Mouse (Mus musculus) bone marrow macrophage, adult 2 months (primary cell): ENCODE measurements at regions not wholly inside any gene's neighbourhood (a gene's known extent, or its start where the extent isn't known, plus 50 kb on each side); places are given as distances from the start of the nearest gene placed in this dataset.
A peak's percentile ranks its signal among the peaks of the same experiment; 100 is the strongest.

Experiments
- H3K27ac ChIP-seq: 2 replicates; pipeline ENCODE4 v1.5.1; 2012; ENCODE audit warnings: low read depth, low read length; ENCODE audit not compliant: insufficient read depth
- H3K4me1 ChIP-seq: 2 replicates; pipeline ENCODE4 v1.6.1; 2012; ENCODE audit warnings: low read length; ENCODE audit not compliant: control insufficient read depth, insufficient read depth
- H3K4me3 ChIP-seq: 2 replicates; pipeline ENCODE4 v1.5.1; 2012; ENCODE audit warnings: mild to moderate bottlenecking, low read length, moderate library complexity; ENCODE audit not compliant: insufficient read depth
- CTCF ChIP-seq: IDR thresholded peaks from 2 replicates; pipeline ENCODE4 v1.5.1; 2012; ENCODE audit warnings: low read depth, mild to moderate bottlenecking, low read length, moderate library complexity
- POLR2A ChIP-seq: IDR thresholded peaks from 2 replicates; pipeline ENCODE4 v1.6.1; 2012; ENCODE audit warnings: mild to moderate bottlenecking, low read depth, low read length, borderline replicate concordance

GRCm38 (mm10) chr17:29775836-29776235 lies 59.0 kb upstream of the Ccdc167 start:
- Histone ChIP-seq H3K4me1 (no peaks in the 10 kb centered on the region), H3K4me3 (no peak overlapping the region)

GRCm38 (mm10) chr17:29773339-29773738 lies 56.5 kb upstream of the Ccdc167 start:
- TF ChIP-seq POLR2A (no peak), CTCF (peak; percentile 32; the same call in 1 of the 2 replicates)

More at GRCm38 (mm10) chr17:29775836-29776235, 59.0 kb upstream of the Ccdc167 start:
- H3K27ac ChIP-seq, result no peak overlapping the region
- no peak for TF ChIP-seq POLR2A
- TF ChIP-seq CTCF, result no peak

GRCm38 (mm10) chr17:29770914-29771313 lies 54.1 kb upstream of the Ccdc167 start:
- Histone ChIP-seq H3K4me3 (no peak overlapping the region), H3K27ac (no peak overlapping the region), H3K4me1 (no peaks in the 10 kb centered on the region)
- TF ChIP-seq CTCF, result no peak
- TF ChIP-seq POLR2A, result no peak

More at GRCm38 (mm10) chr17:29773339-29773738, 56.5 kb upstream of the Ccdc167 start:
- Histone ChIP-seq H3K4me3 (no peak overlapping the region), H3K27ac (no peak overlapping the region), H3K4me1 (no peaks in the 10 kb centered on the region)

GRCm38 (mm10) chr17:29769631-29770030 lies 52.8 kb upstream of the Ccdc167 start:
- TF ChIP-seq POLR2A (no peak), CTCF (no peak)
- Histone ChIP-seq H3K4me3 (no peak overlapping the region), H3K4me1 (no peaks in the 10 kb centered on the region), H3K27ac (no peak overlapping the region)

GRCm38 (mm10) chr17:29769143-29769542 lies 52.3 kb upstream of the Ccdc167 start:
- no peaks in the 10 kb centered on the region for H3K4me1 ChIP-seq
- TF ChIP-seq CTCF, result no peak
- no peak for TF ChIP-seq POLR2A
- H3K27ac ChIP-seq, result no peak overlapping the region
- H3K4me3 ChIP-seq, result no peak overlapping the region

- H3K4me3 ChIP-seq, result no peak overlapping the region
- H3K27ac ChIP-seq, result no peak overlapping the region
- TF ChIP-seq POLR2A (no peak), CTCF (no peak)
- H3K4me1 ChIP-seq, result no peaks in the 10 kb centered on the region
Observed at GRCm38 (mm10) chr17:29768642-29769041, 51.8 kb upstream of the Ccdc167 start.
